Mouse (Mus musculus) CD4-positive, CD25-positive, alpha-beta regulatory T cell (primary cell): ENCODE data around the gene Prkca. TPM values are rescaled to one million over a fixed set of nuclear protein-coding genes. Genes with fewer than 3 reads are reported as not detected.

Source experiments
- polyA plus RNA-seq: library from polyadenylated mRNA; unstranded; fragments of 100-300 nt; shearing (Covaris generic); gene quantifications from one replicate; pipeline ENCODE4 v1.2.1, GENCODE M21; 2017

The Prkca gene
- polyA plus RNA-seq = 133 TPM

GRCm38 (mm10) chr11:108343789-108344462 is at the start of gene Prkca:
Gene Prkca (minus strand): TSS chr11:108343928.

GRCm38 (mm10) chr11:108342781-108343768 is 653 bp downstream of the Prkca start, which contains the start of gene Apoh:
Gene Apoh (plus strand): TSS chr11:108343354.

GRCm38 (mm10) chr11:107914634-107915226 is 429.0 kb downstream of the Prkca start, which contains the start of gene Cacng5:
Gene Cacng5 (minus strand): TSS chr11:107915055.

Other genes starting within 250 kb of the Prkca start
- 1.1 TPM for gene Apoh, start 574 bp downstream of the Prkca start, polyA plus RNA-seq
- gene Cep112, start 81.3 kb upstream of the Prkca start, polyA plus RNA-seq = 2.7 TPM